Comparison of ENCODE assay signal across 9 mouse cellular contexts in genomic region chr14:97559559-97559958, GRCm38 (mm10).
A peak's percentile ranks its signal among the peaks of the same experiment; 100 is the strongest.
DNase-seq lines count a peak whose midpoint lies in the region; ATAC-seq lines count a peak whose summit lies in the region.
"Had no signal": no experiment of that assay in that cellular context is flagged by ENCODE, and none has a peak within 500 bp of the region (broad histone marks: within the 10 kb centered on the region; RNA-seq: fewer than 3 reads in every experiment).

No protein-coding gene starts in this region.

- H3K27me3 ChIP-seq in limb, embryonic 11.5 days (ENCODE audit: control insufficient read depth, insufficient read depth, low read length) = no peaks in the 10 kb centered on the region
- H3K27me3 ChIP-seq in limb, embryonic 10.5 days (ENCODE audit: low read depth, poor library complexity, severe bottlenecking) = no peaks in the 10 kb centered on the region
- H3K27me3 ChIP-seq in hindbrain, embryonic 12.5 days = no peaks in the 10 kb centered on the region

- no peaks in the 10 kb centered on the region for H3K9me3 ChIP-seq in limb, embryonic 11.5 days (ENCODE audit: control insufficient read depth, low read length)
- no peaks in the 10 kb centered on the region for H3K9me3 ChIP-seq in limb, embryonic 10.5 days (replicated peaks)
- no peaks in the 10 kb centered on the region for H3K9me3 ChIP-seq in hindbrain, embryonic 12.5 days (replicated peaks)

- H3K4me3 ChIP-seq in limb, embryonic 11.5 days (ENCODE audit: low read depth, low read length) = no peak overlapping the region
- no peak overlapping the region for H3K4me3 ChIP-seq in limb, embryonic 10.5 days
- no peak overlapping the region for H3K4me3 ChIP-seq in hindbrain, embryonic 12.5 days

- no peaks in the 10 kb centered on the region for H3K4me1 ChIP-seq in limb, embryonic 11.5 days (ENCODE audit: control insufficient read depth, insufficient read depth, low read length)
- H3K4me1 ChIP-seq in limb, embryonic 10.5 days = peaks cover 15% of the 10 kb centered on the region
- H3K4me1 ChIP-seq in hindbrain, embryonic 12.5 days = 0 out of 2 replicates have a peak, but pooled peaks cover 4% of the 10 kb centered on the region

- H3K4me2 ChIP-seq in limb, embryonic 11.5 days (ENCODE audit: low read depth, severe bottlenecking) = no peak overlapping the region
- H3K4me2 ChIP-seq in hindbrain, embryonic 12.5 days (replicated peaks) = no peak overlapping the region

- no peak overlapping the region for H3K9ac ChIP-seq in limb, embryonic 11.5 days (ENCODE audit: low read length)
- no peak overlapping the region for H3K9ac ChIP-seq in hindbrain, embryonic 12.5 days

- DNase-seq in limb, embryonic 11.5 days (ENCODE audit: low spot score) = peak; percentile 46
- DNase-seq in limb, embryonic 10.5 days (ENCODE audit: low spot score) = no peak
- peak; percentile 38 for DNase-seq in embryo, embryonic 9.5 days (ENCODE audit: extremely low spot score)
- peak; percentile 66 for DNase-seq in retina, postnatal 1 day
- no peak for DNase-seq in urinary bladder, postnatal 25 days (ENCODE audit: low spot score)
- no peak for DNase-seq in spleen, adult 12 weeks (ENCODE audit: low spot score)
- DNase-seq: adrenal gland, postnatal 36 days; liver had no signal

- ATAC-seq in limb, embryonic 11.5 days (ENCODE audit: insufficient number of reproducible peaks, low FRiP score, low TSS enrichment, low read depth) = no peak
- ATAC-seq in hindbrain, embryonic 12.5 days (ENCODE audit: low FRiP score) = 0 out of 2 replicates have a peak, but pooled peaks have one; percentile 54

- 4% methylated on average over 1 of the region's 1 CpGs for WGBS in limb, embryonic 11.5 days
- 6% methylated on average over 1 of the region's 1 CpGs for WGBS in limb, embryonic 10.5 days
- 2% methylated on average over 1 of the region's 1 CpGs for WGBS in hindbrain, embryonic 12.5 days

- H3K36me3 ChIP-seq in limb, embryonic 11.5 days (ENCODE audit: control insufficient read depth, insufficient read depth, low read length) = no peaks in the 10 kb centered on the region
- H3K36me3 ChIP-seq in limb, embryonic 10.5 days = no peaks in the 10 kb centered on the region
- H3K36me3 ChIP-seq in hindbrain, embryonic 12.5 days = no peaks in the 10 kb centered on the region

- H3K27ac ChIP-seq in limb, embryonic 11.5 days (replicated peaks; ENCODE audit: low read depth, low read length) = no peak overlapping the region
- H3K27ac ChIP-seq in limb, embryonic 10.5 days = no peak overlapping the region
- H3K27ac ChIP-seq in hindbrain, embryonic 12.5 days = no peak overlapping the region

Comparison
In these comparisons a context has a peak if more than half of its experiments do, and no peak if none do; other contexts are left out.
1. DNase-seq: peak in limb, embryonic 11.5 days (single experiment), embryo, embryonic 9.5 days (single experiment) and retina, postnatal 1 day (single experiment); none in limb, embryonic 10.5 days (single experiment), urinary bladder, postnatal 25 days (single experiment) and spleen, adult 12 weeks (single experiment).